Mouse (Mus musculus) lung, adult 2 months (tissue): ENCODE data around the gene Tbxas1. TPM values are rescaled to one million over a fixed set of nuclear protein-coding genes. Genes with fewer than 3 reads are reported as not detected.

Source experiments
- DNase-seq: peaks from one replicate; pipeline ENCODE4 v3.0.0; 2022
- H3K4me1 ChIP-seq: fragments of 200-500 bp; 2 replicates; pipeline ENCODE4 v1.6.1; 2011; ENCODE audit warnings: low read length; ENCODE audit not compliant: control insufficient read depth, insufficient read depth
- H3K4me3 ChIP-seq: fragments of 200-500 bp; replicated peaks from 2 replicates; pipeline ENCODE3; 2011; ENCODE audit warnings: low read depth, mild to moderate bottlenecking, control low read depth, low read length; ENCODE audit errors: extremely low read depth
- CTCF ChIP-seq: fragments of 200-500 bp; IDR thresholded peaks from 2 replicates; pipeline ENCODE4 v1.5.1; 2011; ENCODE audit warnings: mild to moderate bottlenecking, low read length, control low read depth; ENCODE audit not compliant: insufficient read depth
- POLR2A ChIP-seq: fragments of 200-500 bp; IDR thresholded peaks from 2 replicates; pipeline ENCODE4 v1.6.1; 2011; ENCODE audit warnings: low read depth, mild to moderate bottlenecking, control low read depth, low read length, borderline replicate concordance; ENCODE audit errors: extremely low read depth
- WGBS: fragments of 180-500 bp; shearing (Covaris S2); methylation state at CpG from one replicate; pipeline ENCODE4 v1.1.7; 2018; 5-methylcytosine and 5-hydroxymethylcytosine counted together
- polyA plus RNA-seq: library from polyadenylated mRNA; depleted of rRNA; stranded (reverse); fragments of >200 nt; gene quantifications from 2 replicates; pipeline ENCODE4 v1.2.3, GENCODE M21; 2012

Tbxas1 gene
- polyA plus RNA-seq, 1 experiment = 9.1 TPM

- 67% methylated on average over 2 of the region's 2 CpGs for WGBS
- TF ChIP-seq CTCF (peak; percentile 12; the same call in 1 of the 2 replicates), POLR2A (no peak)
- DNase-seq = no peak
These were observed 231.6 kb downstream of the Tbxas1 start for GRCm38 (mm10) chr6:39106812-39107211.

GRCm38 (mm10) chr6:39112701-39113100, 237.5 kb downstream of the Tbxas1 start:
- Histone ChIP-seq H3K4me1 (peaks cover 16% of the 10 kb centered on the region), H3K4me3 (no peak overlapping the region)
- no peak for TF ChIP-seq CTCF
- no peak for TF ChIP-seq POLR2A
- DNase-seq = no peak
- 93% methylated on average over 3 of the region's 3 CpGs for WGBS

More at GRCm38 (mm10) chr6:39106812-39107211, 231.6 kb downstream of the Tbxas1 start:
- H3K4me3 ChIP-seq = no peak overlapping the region
- H3K4me1 ChIP-seq = no peaks in the 10 kb centered on the region

- TF ChIP-seq CTCF (no peak), POLR2A (no peak)
- peaks cover 16% of the 10 kb centered on the region for H3K4me1 ChIP-seq
- H3K4me3 ChIP-seq = no peak overlapping the region
- 91% methylated on average over 3 of the region's 3 CpGs for WGBS
- DNase-seq = no peak
These were observed 237.9 kb downstream of the Tbxas1 start for GRCm38 (mm10) chr6:39113141-39113540.

- 89% methylated on average over 1 of the region's 1 CpGs for WGBS
- no peak for TF ChIP-seq POLR2A
- no peak for TF ChIP-seq CTCF
These were observed 240.2 kb downstream of the Tbxas1 start for GRCm38 (mm10) chr6:39115438-39115837.

GRCm38 (mm10) chr6:39117584-39118455, 242.6 kb downstream of the Tbxas1 start, which contains the start of gene Parp12:
TSS of gene Parp12 (minus strand) at chr6:39118349.
- Histone ChIP-seq H3K4me3 (peak within 1 kb of the TSS; percentile 68), H3K4me1 (peaks cover 16% of the 10 kb centered on the region)
- peak; percentile 85 for DNase-seq
- TF ChIP-seq POLR2A (peak; percentile 54; the same call in 1 of the 2 replicates), CTCF (no peak)
- WGBS = under 1% methylated on average over 98 of the region's 101 CpGs

More at GRCm38 (mm10) chr6:39115438-39115837, 240.2 kb downstream of the Tbxas1 start:
- no peak for DNase-seq
- peaks cover 16% of the 10 kb centered on the region for H3K4me1 ChIP-seq
- no peak overlapping the region for H3K4me3 ChIP-seq

GRCm38 (mm10) chr6:39118456-39118881, 243.3 kb downstream of the Tbxas1 start:
- WGBS = 7% methylated on average over 49 of the region's 49 CpGs
- Histone ChIP-seq H3K4me1 (peaks cover 16% of the 10 kb centered on the region), H3K4me3 (peak overlapping the region; percentile 68)
- TF ChIP-seq POLR2A (no peak), CTCF (no peak)
- no peak for DNase-seq

GRCm38 (mm10) chr6:39120685-39121084, 245.5 kb downstream of the Tbxas1 start:
- 27% methylated on average over 3 of the region's 3 CpGs for WGBS
- no peak for DNase-seq
- H3K4me1 ChIP-seq = peaks cover 10% of the 10 kb centered on the region
- no peak for TF ChIP-seq POLR2A
- TF ChIP-seq CTCF = no peak
- no peak overlapping the region for H3K4me3 ChIP-seq

- TF ChIP-seq POLR2A = no peak
- no peak for TF ChIP-seq CTCF
- H3K4me3 ChIP-seq = no peak overlapping the region
- DNase-seq = no peak
- H3K4me1 ChIP-seq = no peaks in the 10 kb centered on the region
These were observed 249.5 kb downstream of the Tbxas1 start for GRCm38 (mm10) chr6:39124719-39125118.

- Histone ChIP-seq H3K4me1 (no peaks in the 10 kb centered on the region), H3K4me3 (no peak overlapping the region)
- TF ChIP-seq POLR2A = no peak
- no peak for TF ChIP-seq CTCF
- 51% methylated on average over 4 of the region's 4 CpGs for WGBS
- no peak for DNase-seq
These were observed 256.3 kb downstream of the Tbxas1 start for GRCm38 (mm10) chr6:39131480-39131879.
